Mouse (Mus musculus) cerebellum, adult (tissue): Measurements from ENCODE around the gene Tmem168.
A peak's percentile ranks its signal among the peaks of the same experiment; 100 is the strongest.

Source experiments
- ATAC-seq: cut with Nextera tagmentation; 2 replicates; pipeline ENCODE4 v1.9.2; 2017; ENCODE audit warnings: mild to moderate bottlenecking, moderate library complexity, mixed read lengths; ENCODE audit not compliant: insufficient number of reproducible peaks, low FRiP score, low TSS enrichment

Tmem168 gene

DNA sequence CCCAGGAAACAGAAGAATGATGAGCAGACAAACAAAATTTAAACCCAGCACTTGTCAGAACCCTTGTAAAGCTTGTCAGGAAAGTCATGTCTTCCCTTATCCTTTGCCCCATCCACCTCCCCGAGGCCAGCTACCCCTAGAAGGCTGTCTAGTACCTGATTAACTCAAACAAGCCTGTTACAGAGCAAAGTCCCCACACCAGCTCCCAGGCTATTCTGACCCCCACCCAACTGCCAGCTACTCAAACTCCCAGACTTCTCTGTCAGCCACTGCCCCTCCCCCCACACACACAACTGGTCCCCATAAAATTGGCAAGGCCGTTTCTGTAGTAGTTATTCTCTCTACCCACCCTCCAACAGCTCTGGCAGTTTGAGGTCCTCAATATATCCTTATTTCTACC lies 21.3 kb downstream of the Tmem168 start:
- no peak for ATAC-seq

DNA sequence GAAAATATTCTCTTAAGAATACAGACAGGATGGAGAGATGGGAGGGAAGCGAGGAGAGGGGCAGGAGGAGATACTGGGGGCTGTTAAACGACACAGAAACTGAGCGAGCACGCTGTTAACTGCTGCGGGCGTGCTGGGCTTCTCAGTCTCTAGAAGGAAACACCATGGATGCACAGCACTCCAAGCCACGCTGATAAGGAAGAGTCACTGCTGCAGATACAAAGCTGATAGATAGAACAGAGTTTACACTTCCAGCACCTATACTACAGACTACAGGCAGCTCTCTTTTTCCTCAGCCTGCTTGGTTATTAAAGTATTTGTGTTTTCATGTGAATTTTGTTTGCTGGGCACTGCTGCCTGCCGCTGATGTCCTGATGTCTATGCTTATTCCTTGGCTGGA lies 21.7 kb downstream of the Tmem168 start:
- no peak for ATAC-seq

DNA sequence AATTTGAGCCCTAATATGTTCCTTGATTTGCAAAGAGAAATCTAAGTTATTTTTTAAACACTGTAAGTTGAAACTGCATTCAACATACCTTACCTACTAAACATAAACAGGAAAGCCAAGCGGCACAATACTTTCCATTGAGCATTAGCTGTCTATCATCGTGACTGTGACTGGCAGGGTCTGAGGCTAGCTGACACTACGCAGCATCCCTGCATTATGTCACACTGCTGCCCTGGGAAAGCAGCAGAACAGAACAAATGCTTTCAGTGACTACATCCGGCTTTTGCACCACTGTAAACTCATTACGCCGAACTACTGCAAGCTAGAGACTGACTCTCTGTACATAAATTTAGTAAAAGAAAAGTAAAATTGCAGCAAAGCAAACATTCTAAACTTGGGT lies 23.1 kb downstream of the Tmem168 start:
- no peak for ATAC-seq

DNA sequence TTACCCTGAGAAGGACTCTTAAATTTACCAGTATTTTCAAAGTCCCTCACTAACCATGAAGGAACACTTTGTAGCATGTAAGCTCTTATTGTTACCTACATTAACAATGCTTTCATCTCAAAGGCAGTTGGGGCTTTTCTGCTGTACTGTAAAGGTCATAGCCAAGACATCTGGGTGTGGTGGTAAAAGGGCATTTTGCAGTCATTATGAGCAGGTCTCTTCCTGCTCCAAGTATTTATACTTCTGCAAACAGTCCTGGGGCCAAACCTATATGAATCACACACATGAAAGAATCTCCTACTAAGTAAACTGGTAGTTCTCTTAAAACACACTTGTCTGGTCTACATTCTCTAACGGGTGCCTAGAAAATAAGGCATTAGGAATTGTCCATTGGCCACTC lies 25.8 kb downstream of the Tmem168 start:
- ATAC-seq = no peak

DNA sequence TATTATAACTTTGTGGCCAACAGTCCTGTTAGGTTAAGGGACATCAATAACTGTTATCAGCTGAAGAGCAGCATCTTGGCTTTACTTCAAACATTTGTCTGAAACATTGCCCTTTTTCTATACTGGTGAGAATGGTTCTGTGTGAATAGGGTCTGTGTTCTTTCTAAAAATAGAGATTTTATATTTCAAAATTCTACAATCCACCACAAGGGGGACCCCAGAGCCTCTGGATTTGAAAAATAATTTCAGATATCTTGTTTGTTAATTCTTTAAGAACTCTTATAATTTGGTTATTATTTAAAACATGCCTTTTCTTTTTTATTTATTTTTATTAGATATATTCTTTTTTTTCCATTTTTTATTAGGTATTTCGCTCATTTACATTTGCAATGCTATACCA lies 42.2 kb downstream of the Tmem168 start:
- no peak for ATAC-seq

DNA sequence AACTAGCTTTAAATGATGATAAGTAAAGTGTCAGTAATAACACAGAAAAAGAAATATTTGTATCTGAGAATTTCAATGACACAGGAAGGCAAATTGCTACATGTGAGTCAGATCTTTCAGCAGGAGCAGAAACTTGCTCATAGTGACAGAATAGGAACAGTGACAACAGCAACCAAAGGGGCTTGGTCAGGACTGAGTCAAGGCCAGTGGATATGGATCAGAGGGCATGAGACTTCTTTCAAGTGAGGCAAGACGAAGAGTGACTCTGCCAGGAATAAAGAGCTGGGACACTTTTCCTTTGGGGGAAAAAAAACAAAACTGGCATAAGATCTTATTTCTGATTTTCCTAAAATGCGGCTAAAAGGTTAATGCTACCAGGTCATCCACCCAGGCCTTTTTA lies 52.6 kb downstream of the Tmem168 start:
- no peak for ATAC-seq

DNA sequence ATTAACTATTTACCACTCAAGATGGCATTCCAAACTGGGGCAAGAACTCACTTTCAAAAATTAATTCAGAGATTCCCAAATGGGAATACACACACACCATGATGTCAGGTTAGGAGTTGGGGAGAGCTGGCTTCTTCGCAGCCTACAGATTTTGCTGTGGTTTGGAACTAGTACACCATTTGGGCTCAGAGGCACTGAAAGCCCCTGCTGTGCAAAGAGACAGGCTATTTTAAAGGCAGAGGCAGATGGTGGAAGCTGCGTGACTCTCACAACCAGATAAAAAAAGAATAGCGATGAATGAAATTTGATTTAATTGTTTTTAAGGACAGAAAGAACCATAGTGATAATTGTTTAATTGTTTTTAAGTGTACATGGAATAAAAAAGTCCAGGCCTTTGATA lies 66.1 kb downstream of the Tmem168 start:
- ATAC-seq = peak; percentile 74; the same call in 1 of the 2 replicates

DNA sequence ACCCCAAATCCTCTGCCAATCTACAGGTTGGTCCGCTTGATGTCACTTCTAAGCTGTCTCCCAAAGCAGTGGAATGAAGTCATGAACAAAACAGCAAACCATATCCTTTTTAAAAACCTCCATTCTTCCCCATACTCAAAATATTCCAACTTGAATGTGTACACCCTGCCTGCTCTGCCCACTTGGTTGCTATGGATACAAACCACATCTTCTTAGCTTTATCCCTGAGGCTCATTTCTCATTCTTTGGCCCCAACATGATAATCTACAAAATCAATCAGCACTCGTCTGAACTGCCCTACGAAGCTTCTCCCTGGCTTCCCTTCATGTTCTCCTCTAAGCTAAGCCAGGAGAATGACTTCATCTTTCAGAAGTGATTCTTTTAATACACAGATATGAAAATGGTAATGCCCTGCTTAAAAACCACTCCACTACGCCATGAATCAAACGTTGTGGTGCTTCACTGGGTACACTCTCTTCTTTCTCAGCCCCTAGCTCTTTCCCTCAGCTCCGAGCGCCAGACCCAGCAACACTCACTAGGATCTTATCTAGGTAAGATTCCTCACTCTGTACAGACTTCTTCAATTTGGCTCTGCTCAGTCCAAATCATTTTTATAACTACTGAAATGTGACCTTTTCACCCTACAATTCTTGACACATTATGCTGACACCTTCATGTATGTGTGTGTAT lies 70.5 kb downstream of the Tmem168 start:
- ATAC-seq = no peak
